Mouse (Mus musculus): ENCODE measurements around the gene Paxx. TPM values are rescaled to one million over a fixed set of nuclear protein-coding genes. Genes with fewer than 3 reads are reported as not detected.
A peak's percentile ranks its signal among the peaks of the same experiment; 100 is the strongest.

Paxx gene
- 10 to 100 TPM; 17.7 to 20.6 TPM for total RNA-seq (2021)
- 32.8 and 36.8 TPM in 2 replicates for polyA plus RNA-seq (2012; rRNA removed)
- long read RNA-seq, transcript Paxx-201 (7 exons, 981 nt), result major isoform, 5 of 12 reads
- long read RNA-seq, partial matches to known transcripts, result 0 of 12 reads
- long read RNA-seq, other reads (novel, unspliced or antisense), result 5 of 12 reads

DNA sequence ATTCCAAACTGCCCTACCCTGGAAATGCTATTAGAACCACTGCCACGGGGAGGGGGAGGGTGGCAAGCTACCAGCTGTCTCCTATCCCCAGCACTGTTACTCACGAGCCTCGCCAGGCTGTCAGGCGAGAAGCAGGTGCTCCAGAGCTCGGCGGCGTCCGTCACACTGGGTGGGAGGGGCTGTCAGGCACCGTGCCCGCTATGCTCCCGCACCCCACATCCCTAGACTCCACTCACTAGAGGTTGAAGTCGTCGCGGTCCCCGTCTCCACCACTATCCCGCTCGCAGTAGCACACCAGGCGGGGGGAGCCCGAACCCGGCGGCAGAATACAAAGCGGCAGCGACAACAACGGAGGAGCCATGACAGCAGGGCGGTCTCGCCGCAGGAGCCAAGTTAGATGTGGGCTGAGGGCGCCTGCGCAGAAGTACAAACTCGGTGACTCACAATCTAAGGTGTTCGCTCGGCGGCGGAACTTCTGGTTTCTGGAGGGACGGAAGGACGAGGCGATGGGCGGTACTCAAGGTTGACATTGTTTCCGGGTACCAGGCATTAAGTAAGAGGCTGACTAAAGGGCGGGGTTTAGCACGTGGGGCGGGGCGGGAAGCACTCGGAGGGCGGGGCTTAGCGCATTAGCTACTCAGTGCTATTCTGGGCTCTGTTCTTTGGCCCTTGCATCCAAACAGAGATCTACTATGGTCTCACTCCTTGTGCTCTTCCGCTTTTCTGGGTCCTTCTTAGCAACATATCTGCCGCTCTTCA is at the start of gene Paxx:
Gene Paxx (minus strand): TSS at position 544 of the 759 bp plus-strand sequence.
- H3K27ac ChIP-seq, result peak within 1 kb of the TSS; percentile 95
- no peaks in the 10 kb centered on the region for H3K36me3 ChIP-seq (ENCODE audit: control insufficient read depth, insufficient read depth, low read length)
- TF ChIP-seq POLR2A (IDR thresholded peaks at IDR 0.05; ENCODE audit: insufficient read depth, low read depth, low read length) (peak; percentile 90), EP300 (IDR thresholded peaks at IDR 0.05; ENCODE audit: insufficient read depth, low read depth, low read length) (0 out of 2 replicates have a peak, but pooled peaks have one; percentile 8), CTCF (IDR thresholded peaks at IDR 0.05) (no peak)
- H3K79me2 ChIP-seq (replicated peaks; ENCODE audit: control insufficient read depth, insufficient read depth, low read length), result no peaks in the 10 kb centered on the region
- peak within 1 kb of the TSS; percentile 88 for H3K9ac ChIP-seq (ENCODE audit: low read depth, low read length)
- DNase-seq, result peak; percentile 90 to 96
- H3K4me3 ChIP-seq, result peak within 1 kb of the TSS; percentile 92
- peaks cover 8% of the 10 kb centered on the region for H3K4me1 ChIP-seq (ENCODE audit: control insufficient read depth, insufficient read depth, low read length)
- H3K27me3 ChIP-seq (ENCODE audit: control insufficient read depth, insufficient read depth, low read length), result no peaks in the 10 kb centered on the region
- WGBS, result under 1% methylated on average over 48 of the region's 48 CpGs
- intact Hi-C loops (cut with DNase I), result loop anchor here (2.0 kb wide), 1 partner anchor 30 kb away; no protein-coding TSS in a partner anchor

DNA sequence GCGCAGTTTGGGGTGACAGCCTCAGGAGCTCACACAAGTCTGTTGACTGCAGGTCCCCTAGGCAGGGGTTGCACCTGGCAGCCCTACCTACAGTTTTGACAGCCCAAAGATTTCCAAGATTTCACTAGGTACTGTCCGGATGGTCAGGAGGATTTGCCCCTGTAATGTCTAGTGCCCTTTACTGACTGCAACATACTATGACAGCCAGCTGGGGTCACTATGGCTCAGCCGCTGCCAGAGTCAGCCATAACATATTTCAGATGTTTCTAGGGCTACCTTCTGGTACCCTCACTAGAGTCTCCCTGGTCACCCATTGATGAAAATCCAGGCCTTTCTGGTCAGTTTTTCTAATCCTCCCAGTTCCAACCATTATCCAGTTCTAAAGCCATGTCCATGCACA is 49.0 kb upstream of the Paxx start:
- H3K79me2 ChIP-seq (replicated peaks; ENCODE audit: control insufficient read depth, insufficient read depth, low read length), result no peaks in the 10 kb centered on the region
- H3K4me1 ChIP-seq (ENCODE audit: control insufficient read depth, insufficient read depth, low read length), result no peaks in the 10 kb centered on the region
- H3K4me3 ChIP-seq, result no peak overlapping the region
- DNase-seq, result no peak
- no peak overlapping the region for H3K9ac ChIP-seq (ENCODE audit: low read depth, low read length)
- H3K36me3 ChIP-seq (ENCODE audit: control insufficient read depth, insufficient read depth, low read length), result no peaks in the 10 kb centered on the region
- 59% methylated on average over 3 of the region's 3 CpGs for WGBS
- H3K27me3 ChIP-seq (ENCODE audit: control insufficient read depth, insufficient read depth, low read length), result no peaks in the 10 kb centered on the region
- intact Hi-C loops (cut with DNase I), result loop anchor here (2.0 kb wide), 1 partner anchor 41 kb away; no protein-coding TSS in a partner anchor
- TF ChIP-seq CTCF (IDR thresholded peaks at IDR 0.05) (peak; percentile 66), EP300 (IDR thresholded peaks at IDR 0.05; ENCODE audit: insufficient read depth, low read depth, low read length) (no peak)
- H3K27ac ChIP-seq, result no peak overlapping the region

DNA sequence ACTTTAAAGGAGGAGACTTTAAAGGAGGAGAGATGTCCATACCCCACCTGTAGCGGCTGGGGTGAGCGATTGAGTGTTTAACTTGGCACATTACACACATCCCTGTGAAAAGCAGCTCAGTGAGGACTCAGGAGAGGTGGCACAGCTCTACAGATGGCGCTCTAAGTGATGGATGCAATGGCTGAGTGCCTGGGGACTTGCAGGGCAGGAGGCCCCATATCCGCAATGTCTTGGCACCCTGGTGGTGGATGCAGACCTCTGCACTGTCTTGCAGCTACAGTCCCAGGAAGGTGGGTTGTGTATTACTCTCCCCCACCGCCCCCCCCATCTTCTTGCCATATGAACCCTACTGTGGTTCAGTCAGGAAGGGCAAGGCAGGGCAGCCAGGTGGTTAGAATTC is 46.1 kb upstream of the Paxx start:
- H3K9ac ChIP-seq (ENCODE audit: low read depth, low read length), result no peak overlapping the region
- no peaks in the 10 kb centered on the region; the same call in 1 of the 2 replicates for H3K4me1 ChIP-seq (ENCODE audit: control insufficient read depth, insufficient read depth, low read length)
- no peak overlapping the region for H3K4me3 ChIP-seq
- intact Hi-C loops (cut with DNase I), result no loop called here
- TF ChIP-seq POLR2A (IDR thresholded peaks at IDR 0.05; ENCODE audit: insufficient read depth, low read depth, low read length) (no peak), CTCF (IDR thresholded peaks at IDR 0.05) (no peak), EP300 (IDR thresholded peaks at IDR 0.05; ENCODE audit: insufficient read depth, low read depth, low read length) (no peak)
- 43% methylated on average over 5 of the region's 5 CpGs for WGBS
- H3K27ac ChIP-seq, result no peak overlapping the region
- no peaks in the 10 kb centered on the region for H3K79me2 ChIP-seq (replicated peaks; ENCODE audit: control insufficient read depth, insufficient read depth, low read length)
- no peaks in the 10 kb centered on the region for H3K27me3 ChIP-seq (ENCODE audit: control insufficient read depth, insufficient read depth, low read length)
- DNase-seq, result no peak
- H3K36me3 ChIP-seq (ENCODE audit: control insufficient read depth, insufficient read depth, low read length), result no peaks in the 10 kb centered on the region

DNA sequence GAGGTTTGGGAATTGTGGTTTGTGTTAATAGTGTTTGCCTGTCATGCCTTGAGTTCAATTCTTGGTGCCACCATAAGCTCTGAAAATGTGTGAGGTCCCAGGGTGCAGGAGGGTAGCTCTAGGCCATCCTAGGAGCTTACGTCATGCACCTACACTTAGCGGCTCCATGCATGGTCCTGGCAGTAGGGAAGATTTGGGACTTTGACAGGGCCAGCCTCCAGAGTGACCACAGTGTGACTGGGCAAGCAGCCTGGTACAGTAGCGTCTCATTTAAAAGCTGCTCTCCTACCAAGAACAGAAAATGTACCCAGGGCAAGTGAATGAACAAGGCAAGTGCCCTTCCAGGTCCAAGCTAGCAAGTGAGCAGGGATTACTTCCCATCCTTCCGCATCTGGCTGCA is 45.0 kb upstream of the Paxx start:
- TF ChIP-seq EP300 (IDR thresholded peaks at IDR 0.05; ENCODE audit: insufficient read depth, low read depth, low read length) (no peak), CTCF (IDR thresholded peaks at IDR 0.05) (no peak), POLR2A (IDR thresholded peaks at IDR 0.05; ENCODE audit: insufficient read depth, low read depth, low read length) (no peak)
- H3K9ac ChIP-seq (ENCODE audit: low read depth, low read length), result no peak overlapping the region
- peaks cover 3% of the 10 kb centered on the region for H3K4me1 ChIP-seq (ENCODE audit: control insufficient read depth, insufficient read depth, low read length)
- no peaks in the 10 kb centered on the region for H3K79me2 ChIP-seq (replicated peaks; ENCODE audit: control insufficient read depth, insufficient read depth, low read length)
- H3K36me3 ChIP-seq (ENCODE audit: control insufficient read depth, insufficient read depth, low read length), result no peaks in the 10 kb centered on the region
- 95% methylated on average over 4 of the region's 4 CpGs for whole genome bisulfite sequencing
- no peak overlapping the region for H3K27ac ChIP-seq
- no peaks in the 10 kb centered on the region for H3K27me3 ChIP-seq (ENCODE audit: control insufficient read depth, insufficient read depth, low read length)
- DNase-seq, result no peak
- intact Hi-C loops (cut with DNase I), result no loop called here
- no peak overlapping the region for H3K4me3 ChIP-seq

DNA sequence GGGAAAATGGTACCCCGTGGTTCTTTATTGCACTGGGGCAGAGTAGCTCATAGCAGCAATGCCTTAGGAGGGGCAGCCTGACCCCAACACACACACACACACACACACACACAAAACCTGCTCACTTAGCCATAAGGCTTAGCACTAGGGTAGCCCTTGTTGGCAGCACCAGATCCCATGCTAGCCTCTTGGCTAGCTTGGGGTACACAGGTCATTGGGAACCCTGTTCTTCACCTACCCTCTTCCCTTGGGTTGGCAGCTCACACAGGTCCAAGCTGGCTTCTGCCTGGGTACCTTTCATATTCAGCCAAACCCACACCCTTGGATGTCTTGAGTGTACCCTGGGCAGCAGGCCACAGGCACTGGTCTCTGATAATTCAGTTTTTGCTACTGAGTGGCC is 44.1 kb upstream of the Paxx start:
- no peak overlapping the region for H3K4me3 ChIP-seq
- no peak overlapping the region for H3K9ac ChIP-seq (ENCODE audit: low read depth, low read length)
- H3K4me1 ChIP-seq (ENCODE audit: control insufficient read depth, insufficient read depth, low read length), result peaks cover 5% of the 10 kb centered on the region
- WGBS, result 65% methylated on average over 1 of the region's 1 CpGs
- TF ChIP-seq CTCF (IDR thresholded peaks at IDR 0.05), result no peak
- no peak for TF ChIP-seq EP300 (IDR thresholded peaks at IDR 0.05; ENCODE audit: insufficient read depth, low read depth, low read length)
- no peak for TF ChIP-seq POLR2A (IDR thresholded peaks at IDR 0.05; ENCODE audit: insufficient read depth, low read depth, low read length)
- intact Hi-C loops (cut with DNase I), result loop anchor here (5.0 kb wide), 1 partner anchor 42 kb away; the partner anchor contains the start of gene Traf2
- no peaks in the 10 kb centered on the region for H3K79me2 ChIP-seq (replicated peaks; ENCODE audit: control insufficient read depth, insufficient read depth, low read length)
- H3K27ac ChIP-seq, result no peak overlapping the region
- no peak for DNase-seq
- no peaks in the 10 kb centered on the region for H3K36me3 ChIP-seq (ENCODE audit: control insufficient read depth, insufficient read depth, low read length)
- no peaks in the 10 kb centered on the region for H3K27me3 ChIP-seq (ENCODE audit: control insufficient read depth, insufficient read depth, low read length)

DNA sequence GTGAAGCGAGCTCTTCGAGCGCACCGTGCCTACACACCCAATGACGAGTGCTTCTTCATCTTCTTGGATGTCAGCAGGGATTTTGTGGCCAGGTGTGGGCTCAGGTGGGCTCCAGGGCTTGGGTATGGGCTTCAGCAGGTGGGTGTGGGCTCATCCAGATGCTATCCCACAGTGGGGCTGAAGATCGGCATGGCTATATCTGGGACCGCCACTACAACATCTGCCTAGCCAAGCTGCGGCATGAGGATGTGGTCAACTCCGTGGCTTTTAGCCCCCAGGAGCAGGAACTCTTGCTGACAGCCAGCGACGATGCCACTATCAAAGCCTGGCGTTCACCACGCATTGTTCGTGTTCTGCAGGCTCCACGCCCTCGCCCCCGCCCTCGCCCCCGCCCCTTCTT is 43.6 kb upstream of the Paxx start:
- Histone ChIP-seq H3K27ac (no peak overlapping the region), H3K36me3 (ENCODE audit: control insufficient read depth, insufficient read depth, low read length) (no peaks in the 10 kb centered on the region), H3K4me3 (no peak overlapping the region), H3K79me2 (replicated peaks; ENCODE audit: control insufficient read depth, insufficient read depth, low read length) (no peaks in the 10 kb centered on the region), H3K4me1 (ENCODE audit: control insufficient read depth, insufficient read depth, low read length) (peaks cover 6% of the 10 kb centered on the region), H3K9ac (ENCODE audit: low read depth, low read length) (no peak overlapping the region), H3K27me3 (ENCODE audit: control insufficient read depth, insufficient read depth, low read length) (no peaks in the 10 kb centered on the region)
- 92% methylated on average over 19 of the region's 19 CpGs for WGBS
- DNase-seq, result no peak
- no peak for TF ChIP-seq EP300 (IDR thresholded peaks at IDR 0.05; ENCODE audit: insufficient read depth, low read depth, low read length)
- no peak for TF ChIP-seq CTCF (IDR thresholded peaks at IDR 0.05)
- TF ChIP-seq POLR2A (IDR thresholded peaks at IDR 0.05; ENCODE audit: insufficient read depth, low read depth, low read length), result no peak
- intact Hi-C loops (cut with DNase I), result loop anchor here (5.0 kb wide), 1 partner anchor 43 kb away; the partner anchor contains the start of gene Traf2

Measured in heart, adult 2 months (tissue).